Mouse (Mus musculus) right cerebral cortex, postnatal 4 days (tissue): ENCODE measurements around the gene Pon3.
"Not testable (repeated sequence)": the region's sequence is repeated elsewhere in the genome, so short reads cannot be mapped to it uniquely, and the experiment has no call there.

Source experiments
- DNase-seq: peaks from one replicate; pipeline ENCODE4 v3.0.0-alpha.2; 2022

The Pon3 gene

GRCm38 (mm10) chr6:5245926-5246325 lies 10.2 kb downstream of the Pon3 start:
- no peak for DNase-seq

- no peak for DNase-seq
Measured at GRCm38 (mm10) chr6:5238799-5239198, 17.3 kb downstream of the Pon3 start.

GRCm38 (mm10) chr6:5237510-5237909 lies 18.6 kb downstream of the Pon3 start:
- no peak for DNase-seq

GRCm38 (mm10) chr6:5236843-5237371 lies 19.2 kb downstream of the Pon3 start:
- no peak for DNase-seq

GRCm38 (mm10) chr6:5234563-5234962 lies 21.5 kb downstream of the Pon3 start:
- DNase-seq, result no peak

- DNase-seq, result no peak
Measured at GRCm38 (mm10) chr6:5233812-5234211, 22.3 kb downstream of the Pon3 start.

GRCm38 (mm10) chr6:5232022-5232421 lies 24.1 kb downstream of the Pon3 start:
- DNase-seq, result no peak

- no peak for DNase-seq
Measured at GRCm38 (mm10) chr6:5230261-5230660, 25.8 kb downstream of the Pon3 start.

- not testable (repeated sequence) for DNase-seq
Measured at GRCm38 (mm10) chr6:5223551-5223950, 32.5 kb downstream of the Pon3 start.

GRCm38 (mm10) chr6:5222080-5222479 lies 34.0 kb downstream of the Pon3 start:
- DNase-seq, result no peak

- DNase-seq, result no peak
Measured at GRCm38 (mm10) chr6:5218190-5218589, 37.9 kb downstream of the Pon3 start.

- DNase-seq, result no peak
Measured at GRCm38 (mm10) chr6:5207817-5208216, 48.3 kb downstream of the Pon3 start.

GRCm38 (mm10) chr6:5199916-5200315 lies 56.2 kb downstream of the Pon3 start:
- DNase-seq, result no peak

- no peak for DNase-seq
Measured at GRCm38 (mm10) chr6:5199376-5199905, 56.6 kb downstream of the Pon3 start.

- no peak for DNase-seq
Measured at GRCm38 (mm10) chr6:5198590-5198989, 57.5 kb downstream of the Pon3 start.

- DNase-seq, result no peak
Measured at GRCm38 (mm10) chr6:5193693-5194092, 62.4 kb downstream of the Pon3 start, which contains the start of gene Pon1. Pon1 (minus strand) TSS chr6:5193946.

GRCm38 (mm10) chr6:5190761-5191160 lies 65.3 kb downstream of the Pon3 start:
- no peak for DNase-seq

GRCm38 (mm10) chr6:5189507-5189906 lies 66.6 kb downstream of the Pon3 start:
- DNase-seq, result no peak

GRCm38 (mm10) chr6:5188938-5189337 lies 67.1 kb downstream of the Pon3 start:
- DNase-seq, result no peak

GRCm38 (mm10) chr6:5188036-5188435 lies 68.0 kb downstream of the Pon3 start:
- DNase-seq, result no peak

- DNase-seq, result no peak
Measured at GRCm38 (mm10) chr6:5187586-5187985, 68.5 kb downstream of the Pon3 start.

- no peak for DNase-seq
Measured at GRCm38 (mm10) chr6:5186229-5186950, 69.7 kb downstream of the Pon3 start.

GRCm38 (mm10) chr6:5180645-5181044 lies 75.4 kb downstream of the Pon3 start:
- DNase-seq, result no peak

- no peak for DNase-seq
Measured at GRCm38 (mm10) chr6:5179189-5179588, 76.9 kb downstream of the Pon3 start.
